7 mouse cellular contexts compared by ENCODE assay signal in genomic region chr6:145481938-145482337, GRCm38 (mm10).
DNase-seq lines count a peak whose midpoint lies in the region; ATAC-seq lines count a peak whose summit lies in the region.

No protein-coding gene starts in this region.

- no peaks in the 10 kb centered on the region for H3K9me3 ChIP-seq in intestine, embryonic 16.5 days (ENCODE audit: control insufficient read depth, low read length)
- H3K9me3 ChIP-seq in neural tube, embryonic 13.5 days = no peaks in the 10 kb centered on the region

- ATAC-seq in intestine, embryonic 16.5 days = peak; percentile 87
- ATAC-seq in neural tube, embryonic 13.5 days (ENCODE audit: low read depth) = peak; percentile 62; the same call in 1 of the 2 replicates

- H3K36me3 ChIP-seq in intestine, embryonic 16.5 days (ENCODE audit: control insufficient read depth, insufficient read depth, low read length) = no peaks in the 10 kb centered on the region
- H3K36me3 ChIP-seq in neural tube, embryonic 13.5 days = no peaks in the 10 kb centered on the region

- 44% methylated on average over 15 of the region's 15 CpGs for WGBS in intestine, embryonic 16.5 days
- WGBS in neural tube, embryonic 13.5 days = 49% methylated on average over 15 of the region's 15 CpGs

- H3K4me3 ChIP-seq in intestine, embryonic 16.5 days (ENCODE audit: low read length) = no peak overlapping the region
- no peak overlapping the region for H3K4me3 ChIP-seq in neural tube, embryonic 13.5 days

- no peak overlapping the region for H3K4me2 ChIP-seq in intestine, embryonic 16.5 days (ENCODE audit: low read depth, low read length)
- no peak overlapping the region for H3K4me2 ChIP-seq in neural tube, embryonic 13.5 days

- peak overlapping the region; percentile 73 for H3K27ac ChIP-seq in intestine, embryonic 16.5 days (ENCODE audit: low read length)
- no peak overlapping the region for H3K27ac ChIP-seq in neural tube, embryonic 13.5 days (replicated peaks)

- H3K4me1 ChIP-seq in intestine, embryonic 16.5 days (ENCODE audit: control insufficient read depth, insufficient read depth, low read length) = peaks cover 7% of the 10 kb centered on the region
- H3K4me1 ChIP-seq in neural tube, embryonic 13.5 days (replicated peaks) = peaks cover 33% of the 10 kb centered on the region

- 0 out of 2 replicates have a peak overlapping the region, but pooled peaks have one; percentile 14 for H3K9ac ChIP-seq in intestine, embryonic 16.5 days (ENCODE audit: low read depth, low read length)
- no peak overlapping the region for H3K9ac ChIP-seq in neural tube, embryonic 13.5 days

- H3K27me3 ChIP-seq in intestine, embryonic 16.5 days (replicated peaks; ENCODE audit: control insufficient read depth, insufficient read depth, low read length) = no peaks in the 10 kb centered on the region
- H3K27me3 ChIP-seq in neural tube, embryonic 13.5 days = no peaks in the 10 kb centered on the region

- peak; percentile 63 for DNase-seq in urinary bladder, postnatal 14 days (ENCODE audit: low spot score)
- no peak for DNase-seq in urinary bladder, adult 2 months (ENCODE audit: low spot score)
- peak; percentile 49 to 82 for DNase-seq in gastrocnemius, postnatal 4 days (ENCODE audit: low spot score in 2 of 2)
- DNase-seq in T-cell, adult 2 months (ENCODE audit: low spot score) = no peak
- DNase-seq in thymus, postnatal 4 days = no peak

Comparison
In these comparisons a context has a peak if more than half of its experiments do, and no peak if none do; other contexts are left out.
1. DNase-seq: peak in urinary bladder, postnatal 14 days (single experiment) and gastrocnemius, postnatal 4 days (2 of 2); none in urinary bladder, adult 2 months (single experiment), T-cell, adult 2 months (single experiment) and thymus, postnatal 4 days (single experiment).